Mouse (Mus musculus) kidney, postnatal 25 days (tissue): Measurements from ENCODE around the gene Zdhhc19.

Experiments
- DNase-seq, 2 experiments: peaks; one replicate each; pipeline ENCODE4 v3.0.0; 2021; ENCODE audit warnings: mixed read lengths in 2 of 2

The Zdhhc19 gene

GRCm38 (mm10) chr16:32610460-32611255 lies 114.6 kb downstream of the Zdhhc19 start:
- DNase-seq = peak; percentile 67 to 78
